Mouse (Mus musculus) erythroblast, embryonic 14.5 days (primary cell): Measurements from ENCODE around the gene Zfp36l1. TPM values are rescaled to one million over a fixed set of nuclear protein-coding genes. Genes with fewer than 3 reads are reported as not detected.

Experiments
- H3K27me3 ChIP-seq: 2 replicates; pipeline ENCODE4 v1.6.1; 2012; ENCODE audit warnings: inconsistent platforms; ENCODE audit not compliant: control insufficient read depth
- H3K36me3 ChIP-seq: 2 replicates; pipeline ENCODE4 v1.6.1; 2012; ENCODE audit warnings: mild to moderate bottlenecking, inconsistent platforms; ENCODE audit not compliant: control insufficient read depth
- H3K4me1 ChIP-seq: 2 replicates; pipeline ENCODE4 v1.6.1; 2012; ENCODE audit warnings: inconsistent platforms; ENCODE audit not compliant: control insufficient read depth
- H3K4me3 ChIP-seq: replicated peaks from 2 replicates; pipeline ENCODE3; 2012; ENCODE audit warnings: moderate library complexity, mild to moderate bottlenecking, inconsistent platforms
- H3K9me3 ChIP-seq: 2 replicates; pipeline ENCODE4 v1.6.1; 2012; ENCODE audit warnings: low read length, inconsistent platforms, mixed read lengths; ENCODE audit not compliant: control insufficient read depth
- GATA1 ChIP-seq: IDR thresholded peaks from 2 replicates; pipeline ENCODE4 v1.6.1; 2012; ENCODE audit warnings: low read length, inconsistent platforms, mixed read lengths
- TAL1 ChIP-seq: IDR thresholded peaks from 3 replicates; pipeline ENCODE4 v1.6.1; 2012; ENCODE audit warnings: low read length, inconsistent platforms, mixed read lengths
- polyA plus RNA-seq: library from polyadenylated mRNA; stranded (reverse); fragments of >175 nt; gene quantifications from 2 replicates; pipeline ENCODE4 v1.2.3, GENCODE M21; 2012

Zfp36l1 gene
- polyA plus RNA-seq, 1 experiment, result 9.0 TPM

GRCm38 (mm10) chr12:80145365-80145764, 32.6 kb upstream of the Zfp36l1 start:
- H3K4me3 ChIP-seq, result no peak overlapping the region
- no peaks in the 10 kb centered on the region for H3K9me3 ChIP-seq
- H3K36me3 ChIP-seq, result no peaks in the 10 kb centered on the region
- peaks cover 13% of the 10 kb centered on the region for H3K4me1 ChIP-seq
- TF ChIP-seq TAL1 (no peak), GATA1 (no peak)
- no peaks in the 10 kb centered on the region for H3K27me3 ChIP-seq

GRCm38 (mm10) chr12:80144846-80145245, 32.0 kb upstream of the Zfp36l1 start:
- Histone ChIP-seq H3K36me3 (no peaks in the 10 kb centered on the region), H3K9me3 (no peaks in the 10 kb centered on the region), H3K4me3 (no peak overlapping the region), H3K4me1 (peaks cover 18% of the 10 kb centered on the region), H3K27me3 (no peaks in the 10 kb centered on the region)
- TF ChIP-seq GATA1, result no peak
- TF ChIP-seq TAL1, result no peak

- TF ChIP-seq TAL1, result no peak
- no peak for TF ChIP-seq GATA1
- Histone ChIP-seq H3K27me3 (no peaks in the 10 kb centered on the region), H3K4me3 (no peak overlapping the region), H3K36me3 (no peaks in the 10 kb centered on the region), H3K4me1 (peaks cover 14% of the 10 kb centered on the region), H3K9me3 (no peaks in the 10 kb centered on the region)
Measured at GRCm38 (mm10) chr12:80141470-80141869, 28.7 kb upstream of the Zfp36l1 start.

- Histone ChIP-seq H3K27me3 (no peaks in the 10 kb centered on the region), H3K4me3 (no peak overlapping the region), H3K4me1 (peaks cover 13% of the 10 kb centered on the region), H3K9me3 (no peaks in the 10 kb centered on the region), H3K36me3 (no peaks in the 10 kb centered on the region)
- no peak for TF ChIP-seq GATA1
- no peak for TF ChIP-seq TAL1
Measured at GRCm38 (mm10) chr12:80141011-80141410, 28.2 kb upstream of the Zfp36l1 start.

- H3K4me1 ChIP-seq, result peaks cover 16% of the 10 kb centered on the region
- TF ChIP-seq GATA1, result no peak
- no peak for TF ChIP-seq TAL1
Measured at GRCm38 (mm10) chr12:80137744-80138143, 24.9 kb upstream of the Zfp36l1 start.

GRCm38 (mm10) chr12:80137246-80137645, 24.4 kb upstream of the Zfp36l1 start:
- Histone ChIP-seq H3K9me3 (no peaks in the 10 kb centered on the region), H3K27me3 (no peaks in the 10 kb centered on the region), H3K36me3 (no peaks in the 10 kb centered on the region), H3K4me1 (peaks cover 21% of the 10 kb centered on the region), H3K4me3 (no peak overlapping the region)
- TF ChIP-seq GATA1 (no peak), TAL1 (no peak)

More at GRCm38 (mm10) chr12:80137744-80138143, 24.9 kb upstream of the Zfp36l1 start:
- Histone ChIP-seq H3K36me3 (no peaks in the 10 kb centered on the region), H3K4me3 (no peak overlapping the region), H3K9me3 (no peaks in the 10 kb centered on the region), H3K27me3 (no peaks in the 10 kb centered on the region)

- Histone ChIP-seq H3K27me3 (no peaks in the 10 kb centered on the region), H3K4me1 (peaks cover 30% of the 10 kb centered on the region)
- TF ChIP-seq GATA1 (no peak), TAL1 (no peak)
Measured at GRCm38 (mm10) chr12:80136264-80136930, 23.6 kb upstream of the Zfp36l1 start.

GRCm38 (mm10) chr12:80135173-80135572, 22.4 kb upstream of the Zfp36l1 start:
- Histone ChIP-seq H3K36me3 (no peaks in the 10 kb centered on the region), H3K9me3 (no peaks in the 10 kb centered on the region), H3K27me3 (no peaks in the 10 kb centered on the region), H3K4me1 (peaks cover 31% of the 10 kb centered on the region), H3K4me3 (no peak overlapping the region)
- TF ChIP-seq TAL1 (no peak), GATA1 (no peak)

More at GRCm38 (mm10) chr12:80136264-80136930, 23.6 kb upstream of the Zfp36l1 start:
- Histone ChIP-seq H3K4me3 (no peak overlapping the region), H3K36me3 (no peaks in the 10 kb centered on the region), H3K9me3 (no peaks in the 10 kb centered on the region)

GRCm38 (mm10) chr12:80133011-80133545, 20.3 kb upstream of the Zfp36l1 start:
- Histone ChIP-seq H3K9me3 (no peaks in the 10 kb centered on the region), H3K4me1 (peaks cover 32% of the 10 kb centered on the region), H3K27me3 (no peaks in the 10 kb centered on the region), H3K4me3 (peak overlapping the region; percentile 82), H3K36me3 (no peaks in the 10 kb centered on the region)
- TF ChIP-seq GATA1 (no peak), TAL1 (no peak)
